Mouse (Mus musculus): ENCODE data around the gene Chrm5.
"Not testable (repeated sequence)": the region's sequence is repeated elsewhere in the genome, so short reads cannot be mapped to it uniquely, and the experiment has no call there.

The Chrm5 gene

DNA sequence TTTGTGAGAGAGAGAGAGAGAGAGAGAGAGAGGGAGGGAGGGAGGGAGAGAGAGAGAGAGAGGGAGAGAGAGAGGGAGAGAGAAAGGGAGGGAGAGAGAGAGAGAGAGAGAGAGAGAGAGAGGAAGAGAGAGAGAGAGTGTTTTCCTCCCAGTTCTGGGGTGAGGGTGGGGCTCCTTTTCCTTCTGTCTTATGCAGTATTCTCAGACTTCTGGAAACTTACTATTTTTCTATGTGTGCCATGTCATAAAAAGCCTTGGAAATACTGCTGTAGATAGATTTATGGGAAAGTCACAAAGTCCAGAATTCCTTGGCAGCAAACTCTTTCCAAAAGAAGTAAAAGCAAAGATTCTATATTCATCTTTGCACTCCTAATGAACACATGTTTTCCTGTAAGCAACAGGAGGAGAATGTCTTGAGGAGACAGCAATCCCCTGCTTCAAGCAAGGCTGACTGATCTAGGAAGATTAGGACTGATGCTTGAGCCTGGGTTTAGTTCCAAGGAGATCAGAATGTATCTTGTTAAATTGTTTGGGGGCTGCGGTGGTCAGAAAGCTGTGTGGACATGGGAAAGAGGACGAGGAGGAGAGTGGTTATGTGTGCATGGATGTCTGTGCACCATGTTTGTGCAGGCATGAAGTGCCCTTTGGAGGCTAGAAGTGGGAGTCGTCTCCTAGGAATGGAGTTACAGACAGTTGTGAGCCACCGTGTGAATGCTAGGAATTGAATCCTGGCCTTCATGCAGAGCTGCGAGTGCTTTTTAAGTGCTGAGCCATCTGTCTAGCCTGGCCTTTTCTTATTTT, 2.2 kb upstream of the Chrm5 start:
- DNase-seq (ENCODE audit: low read depth, low spot score), result no peak

DNA sequence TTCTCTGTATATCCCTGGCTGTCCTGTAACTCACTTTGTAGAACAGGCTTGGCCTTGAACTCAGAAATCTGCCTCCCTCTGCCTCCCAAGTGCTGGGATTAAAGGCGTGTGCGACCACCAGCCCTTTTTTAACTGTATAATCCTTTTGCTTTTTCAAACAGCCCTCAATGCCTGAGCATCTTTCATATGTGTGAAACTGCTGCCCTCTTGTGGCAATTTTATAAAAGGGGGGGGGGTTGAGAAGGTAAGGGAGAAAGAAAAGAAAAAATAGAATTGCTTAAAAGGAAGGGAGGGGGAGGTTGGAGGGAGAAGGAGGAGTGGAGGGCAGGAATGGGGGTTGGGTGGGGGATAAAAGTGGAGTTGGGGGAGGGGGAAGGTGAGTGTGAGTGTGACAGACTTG, 995 bp upstream of the Chrm5 start:
- peak; percentile 77 for DNase-seq (ENCODE audit: low read depth, low spot score)

DNA sequence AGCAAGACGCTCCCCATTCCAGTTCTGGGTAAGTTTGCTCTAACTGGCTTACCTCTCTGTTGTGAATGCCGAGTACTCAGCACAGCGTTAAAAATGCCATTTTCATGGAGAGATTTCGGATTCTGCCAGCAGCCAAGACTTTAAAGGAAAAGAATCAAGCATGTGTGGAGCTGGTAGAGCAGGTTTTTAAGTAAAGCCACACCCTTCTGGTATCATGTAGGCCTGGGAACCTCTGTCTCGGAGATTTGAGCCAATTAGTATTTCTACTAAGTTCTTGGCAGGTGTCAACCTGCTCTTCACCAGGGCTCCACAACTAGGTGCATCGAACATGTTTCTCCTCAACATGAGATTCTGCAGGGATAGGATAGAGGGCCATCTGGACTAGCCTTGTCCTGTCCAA, 4.0 kb downstream of the Chrm5 start:
- no peak for DNase-seq (ENCODE audit: low read depth, low spot score)

DNA sequence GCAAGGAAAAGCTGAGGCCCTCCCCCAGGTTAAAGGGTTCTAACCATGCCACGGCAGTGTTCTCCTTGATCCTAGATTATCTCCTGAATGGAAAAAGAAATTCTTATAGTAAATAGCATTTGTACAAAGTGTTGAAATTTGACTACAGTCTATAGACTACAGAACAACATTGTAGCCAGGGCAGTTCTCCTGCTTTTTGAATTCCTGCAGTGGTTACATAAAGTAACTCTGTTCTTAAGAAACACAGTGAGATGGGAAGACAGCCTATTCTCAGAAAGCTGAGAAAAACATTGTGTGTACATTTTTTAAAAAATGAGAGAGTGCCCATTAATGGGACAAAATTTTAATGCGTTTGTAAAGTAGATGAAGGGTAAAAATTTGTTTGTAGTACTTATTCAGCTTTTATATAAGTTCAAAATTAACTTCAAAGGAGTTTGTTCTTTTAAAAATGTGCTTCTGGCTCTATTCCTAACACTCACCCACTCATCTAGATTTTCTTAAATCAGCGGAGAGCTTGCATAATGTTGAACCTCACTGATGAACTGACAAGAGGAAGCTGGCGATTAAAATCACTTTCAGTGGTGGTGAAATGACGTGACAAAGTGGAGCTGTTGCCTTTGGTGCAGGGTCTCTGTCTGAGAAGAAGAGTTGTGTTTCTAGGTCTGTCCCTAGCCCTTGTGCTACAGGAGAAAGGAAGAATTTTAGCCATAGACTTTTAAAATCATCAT, 5.4 kb downstream of the Chrm5 start:
- DNase-seq (ENCODE audit: low read depth, low spot score), result no peak

DNA sequence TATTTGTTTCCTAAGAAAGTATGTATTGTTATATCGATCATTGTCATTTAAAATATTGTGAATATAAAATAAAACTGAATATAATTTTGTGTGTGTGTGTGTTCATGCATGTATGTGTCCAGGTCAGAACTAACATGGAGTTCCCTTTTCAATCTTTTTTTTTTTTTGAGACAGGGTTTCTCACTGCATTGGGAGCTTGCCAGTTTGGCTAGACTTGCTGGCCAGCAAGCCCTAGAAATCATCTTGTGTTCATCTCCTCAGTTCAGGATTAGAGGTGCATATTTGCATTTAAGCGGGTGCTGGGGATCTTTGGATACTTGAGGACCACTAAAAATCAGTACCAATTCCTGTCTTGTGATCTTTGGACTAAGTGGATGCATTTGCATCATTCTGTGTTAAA, 8.5 kb downstream of the Chrm5 start:
- DNase-seq (ENCODE audit: low read depth, low spot score), result no peak

DNA sequence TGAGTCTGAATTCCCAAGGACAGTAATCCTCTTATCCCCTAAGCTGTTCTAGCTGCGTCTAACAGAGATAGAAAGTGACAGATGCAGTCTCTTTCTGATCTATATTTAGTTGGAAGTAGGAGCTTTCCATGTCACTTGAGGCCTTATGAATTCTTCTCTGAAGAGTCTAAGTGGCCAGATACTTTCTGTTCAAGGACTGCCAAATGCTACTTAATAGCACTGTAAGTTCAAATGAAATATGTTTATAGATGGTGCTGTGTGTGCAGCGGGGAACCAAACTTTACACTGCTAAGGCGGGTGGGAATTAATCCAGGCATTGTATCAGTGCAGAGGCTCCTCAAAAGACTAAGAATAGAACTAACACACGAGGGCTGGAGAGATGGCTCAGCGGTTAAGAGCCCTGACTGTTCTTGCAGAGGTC, 9.6 kb downstream of the Chrm5 start:
- no peak for DNase-seq (ENCODE audit: low read depth, low spot score)

DNA sequence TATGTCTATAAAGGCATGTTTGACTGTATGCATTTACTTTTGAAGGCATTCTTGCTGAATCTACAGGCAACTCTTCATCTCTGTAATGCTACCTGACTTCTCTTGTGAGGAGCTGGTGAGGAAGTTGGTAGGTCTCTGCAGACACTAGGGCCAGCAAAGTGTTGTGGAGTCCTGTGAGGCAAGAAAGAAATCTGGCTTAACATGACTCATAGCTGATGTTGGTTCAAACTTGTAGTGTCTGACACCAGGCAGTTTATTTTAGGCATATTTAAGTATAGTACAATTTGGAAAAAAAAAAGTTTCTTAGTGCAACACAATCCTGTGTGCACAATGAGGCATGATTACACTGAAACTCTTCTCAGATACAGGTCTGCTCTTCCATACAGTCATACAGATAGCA, 11.0 kb downstream of the Chrm5 start:
- DNase-seq (ENCODE audit: low read depth, low spot score), result peak; percentile 27

DNA sequence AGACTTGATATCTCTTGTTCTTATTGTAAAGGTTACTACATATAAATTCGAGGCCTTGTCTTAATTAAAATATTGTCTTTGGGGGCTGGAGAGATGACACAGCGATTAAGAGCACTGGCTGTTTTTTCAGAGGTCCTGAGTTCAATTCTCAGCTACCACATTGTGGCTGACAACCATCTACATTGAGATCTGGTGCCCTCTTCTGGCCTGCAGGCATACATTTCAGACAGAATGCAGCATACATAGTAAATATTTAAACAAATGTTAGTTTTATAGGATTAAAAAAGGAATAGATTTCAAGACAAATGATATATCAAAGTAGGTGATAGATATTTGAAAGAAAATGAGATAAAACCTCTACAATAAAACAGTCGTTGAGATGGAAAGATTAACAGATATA, 20.0 kb downstream of the Chrm5 start:
- no peak for DNase-seq (ENCODE audit: low read depth, low spot score)

DNA sequence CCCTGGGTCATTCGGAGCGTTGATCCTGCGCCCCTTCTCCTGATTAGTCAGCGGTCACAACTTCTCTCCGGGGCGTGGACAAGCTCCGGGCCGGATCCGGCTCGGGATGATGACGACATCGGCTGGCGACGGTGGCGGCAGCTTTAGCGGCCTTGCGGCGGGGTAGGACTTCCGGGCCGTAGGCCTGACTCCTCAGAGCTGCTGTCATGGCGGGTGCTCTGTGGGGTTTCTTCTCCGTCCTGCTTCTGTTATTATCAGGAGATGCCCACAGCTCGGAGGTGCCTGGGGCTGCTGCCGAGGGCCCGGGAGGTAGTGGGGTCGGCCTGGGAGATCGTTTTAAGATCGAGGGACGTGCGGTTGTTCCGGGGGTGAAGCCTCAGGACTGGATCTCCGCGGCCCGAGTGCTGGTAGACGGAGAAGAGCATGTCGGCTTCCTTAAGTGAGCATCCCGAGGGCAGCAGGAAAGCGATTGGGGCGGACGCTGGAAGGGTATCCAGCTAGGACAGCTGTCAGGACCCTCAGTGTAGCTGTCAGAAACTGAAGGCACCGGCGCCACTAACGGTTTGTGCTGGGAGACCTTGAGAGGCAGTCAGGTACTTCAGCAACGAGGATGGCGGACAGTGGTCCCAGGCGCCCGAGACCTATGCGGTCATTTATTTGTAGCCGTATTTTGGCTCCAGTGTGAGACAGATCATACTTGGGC, 25.6 kb downstream of the Chrm5 start, which contains the start of gene Emc7:
Emc7 (plus strand) TSS at position 136 of the 703 bp plus-strand sequence.
- DNase-seq (ENCODE audit: low read depth, low spot score), result peak; percentile 94

DNA sequence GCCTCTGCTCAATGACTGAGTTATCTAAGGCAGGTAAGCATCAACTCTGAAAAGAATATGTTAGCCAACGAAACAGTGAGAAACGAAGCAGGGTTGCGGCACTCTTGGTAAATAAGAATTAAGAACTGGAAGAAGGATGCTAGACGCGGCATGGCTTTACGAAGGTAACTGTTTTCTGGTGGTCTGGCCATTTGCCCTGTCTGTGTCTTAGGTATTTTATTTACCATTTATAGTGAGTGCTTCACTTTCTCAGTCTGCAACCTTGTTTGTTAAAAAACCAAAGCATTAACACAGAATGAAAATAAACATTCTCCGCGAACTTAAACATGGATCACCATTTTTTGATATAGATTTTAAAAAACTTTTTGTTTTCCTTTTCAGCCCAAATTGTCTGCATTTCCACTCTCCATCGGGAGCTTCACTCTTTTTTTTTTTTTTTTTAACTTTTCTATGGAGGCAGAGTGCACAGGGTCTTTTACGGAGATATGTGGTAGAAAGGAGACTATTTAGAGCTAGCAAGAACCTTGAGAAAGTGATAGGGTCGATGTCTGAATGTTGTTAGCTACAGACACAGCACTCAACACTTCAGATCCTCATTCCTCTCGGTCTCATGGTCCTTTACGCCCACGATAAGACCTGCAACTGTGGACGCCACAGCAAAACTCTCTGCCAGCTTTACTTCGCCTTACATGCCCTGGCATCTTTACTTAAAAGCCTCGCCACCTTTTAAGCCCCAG, 26.3 kb downstream of the Chrm5 start:
- DNase-seq (ENCODE audit: low read depth, low spot score), result peak; percentile 39

DNA sequence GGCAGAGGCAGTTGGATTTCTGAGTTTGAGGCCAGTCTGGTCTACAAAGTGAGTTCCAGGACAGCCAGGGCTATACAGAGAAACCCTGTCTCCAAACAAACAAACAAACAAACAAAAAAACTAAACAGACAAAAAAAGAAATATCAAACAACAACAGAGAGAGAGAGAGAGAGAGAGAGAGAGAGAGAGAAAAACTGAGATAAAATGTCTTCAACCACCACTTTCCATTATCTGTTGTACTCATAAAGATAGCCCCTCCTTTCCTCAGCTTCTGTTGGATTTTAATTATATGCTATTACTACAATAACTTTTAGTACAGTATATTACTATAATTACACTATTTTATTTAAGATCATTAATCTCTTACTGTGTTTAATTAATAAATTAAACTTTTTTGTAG, 28.1 kb downstream of the Chrm5 start:
- not testable (repeated sequence) for DNase-seq (ENCODE audit: low read depth, low spot score)

DNA sequence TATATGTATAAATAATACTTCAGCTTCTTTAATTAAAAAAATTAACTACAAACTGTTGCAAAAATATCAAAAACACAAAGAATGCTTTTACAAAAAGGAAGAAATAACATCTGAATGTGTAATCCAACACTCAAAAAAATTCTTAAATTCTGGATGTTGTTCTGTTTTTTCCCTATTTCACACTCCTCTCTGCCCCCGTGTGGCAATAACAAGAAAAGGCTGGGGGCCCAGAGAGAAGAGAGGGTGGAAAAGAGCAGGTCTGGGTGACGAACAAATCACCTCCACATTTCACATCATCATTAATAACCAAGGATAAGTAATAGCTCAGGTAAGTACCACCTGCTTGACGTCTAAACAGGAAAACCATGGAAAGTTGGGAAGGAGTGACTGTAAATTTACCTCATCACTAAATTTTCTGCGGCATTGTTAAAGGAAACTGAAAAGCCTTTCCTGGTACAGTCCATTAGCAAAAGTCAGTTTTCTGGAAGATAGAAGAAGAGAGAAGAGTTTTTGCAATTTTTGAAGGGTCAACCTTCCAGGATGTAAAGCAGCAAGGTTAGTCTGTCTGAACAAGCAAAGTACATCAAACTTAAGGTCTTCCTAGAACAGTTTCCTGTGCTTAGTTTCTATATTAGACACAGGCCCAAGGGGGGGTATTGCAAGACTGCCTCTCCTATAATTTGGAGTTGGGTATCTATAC, 30.8 kb downstream of the Chrm5 start:
- peak; percentile 83 for DNase-seq (ENCODE audit: low read depth, low spot score)

DNA sequence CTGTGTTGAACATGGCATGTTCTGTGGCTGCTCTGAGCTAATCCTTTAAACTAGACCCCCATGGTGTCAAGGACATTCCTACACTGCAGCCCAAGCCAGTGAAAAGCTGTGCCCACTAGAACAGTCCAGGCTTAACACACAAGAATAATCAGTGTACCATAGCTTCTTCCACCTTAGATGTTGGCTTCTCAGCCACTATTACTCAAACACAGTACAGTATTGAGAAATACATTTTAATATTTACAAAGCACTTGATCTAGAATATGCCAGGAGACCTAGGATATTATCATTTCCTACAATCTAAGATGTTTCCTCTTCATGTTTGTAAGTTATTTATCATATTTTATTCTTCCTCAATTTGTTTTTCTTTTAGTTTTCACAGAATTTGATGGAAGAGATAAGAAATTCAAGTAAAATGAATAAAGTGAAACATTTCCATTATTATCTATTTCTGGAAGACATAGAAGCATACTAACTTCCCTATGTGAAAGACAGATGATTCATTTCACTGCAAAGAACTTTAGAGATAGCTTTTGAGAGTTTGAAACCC, 32.0 kb downstream of the Chrm5 start:
- DNase-seq (ENCODE audit: low read depth, low spot score), result no peak

DNA sequence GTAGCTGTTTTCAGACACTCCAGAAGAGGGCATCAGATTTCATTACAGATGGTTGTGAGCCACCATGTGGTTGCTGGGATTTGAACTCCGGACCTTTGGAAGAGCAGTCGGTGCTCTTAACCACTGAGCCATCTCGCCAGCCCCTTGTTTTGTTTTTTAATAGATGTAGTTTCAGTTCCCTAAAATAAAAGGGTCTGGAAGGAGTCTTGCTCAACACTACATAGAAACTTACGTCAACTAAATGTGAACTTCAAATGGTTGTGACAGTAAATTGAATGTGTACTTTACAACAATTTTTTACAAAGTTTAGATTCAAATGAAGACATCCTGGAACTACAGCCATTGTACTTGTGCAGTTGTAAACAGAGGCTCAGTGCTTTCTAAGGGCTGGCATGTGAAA, 32.5 kb downstream of the Chrm5 start:
- DNase-seq (ENCODE audit: low read depth, low spot score), result not testable (repeated sequence)

DNA sequence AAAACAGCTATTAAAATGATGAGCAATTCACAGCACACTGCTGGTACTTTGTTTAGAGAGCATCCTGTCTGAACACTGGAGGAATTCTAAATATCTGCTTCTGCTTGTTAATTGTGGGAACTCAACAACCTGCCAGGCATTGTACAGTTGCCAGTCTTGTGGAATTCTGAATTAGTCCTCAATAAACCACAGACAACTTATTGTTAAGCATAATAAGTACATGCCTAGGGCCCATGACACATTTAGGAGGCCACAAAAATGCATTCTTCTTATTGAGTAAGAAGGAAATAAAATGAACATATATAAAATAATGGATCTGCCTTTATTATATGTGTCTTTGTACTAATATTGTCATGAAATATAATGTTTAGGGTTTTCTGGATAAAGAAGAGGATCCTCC, 35.1 kb downstream of the Chrm5 start:
- DNase-seq (ENCODE audit: low read depth, low spot score), result peak; percentile 79

DNA sequence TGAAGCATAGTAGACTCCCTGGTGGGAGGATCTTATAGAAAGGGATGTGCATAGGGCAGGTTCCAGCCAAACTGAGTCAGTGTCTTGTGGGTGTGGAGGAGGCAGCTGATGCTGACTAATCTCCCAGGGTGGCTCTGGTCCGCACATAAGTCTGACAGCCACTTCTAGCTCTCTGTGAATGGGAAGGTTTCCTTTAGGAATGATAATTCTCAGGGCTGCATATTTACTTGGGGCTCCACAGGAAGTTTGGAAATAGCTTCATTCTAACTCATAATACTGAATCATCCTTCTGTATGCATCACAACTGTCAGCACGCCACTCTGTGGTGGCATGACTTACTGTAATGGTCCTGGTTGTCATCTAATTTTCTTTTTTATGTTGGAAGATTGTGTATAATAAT, 37.1 kb downstream of the Chrm5 start:
- peak; percentile 97 for DNase-seq (ENCODE audit: low read depth, low spot score)

DNA sequence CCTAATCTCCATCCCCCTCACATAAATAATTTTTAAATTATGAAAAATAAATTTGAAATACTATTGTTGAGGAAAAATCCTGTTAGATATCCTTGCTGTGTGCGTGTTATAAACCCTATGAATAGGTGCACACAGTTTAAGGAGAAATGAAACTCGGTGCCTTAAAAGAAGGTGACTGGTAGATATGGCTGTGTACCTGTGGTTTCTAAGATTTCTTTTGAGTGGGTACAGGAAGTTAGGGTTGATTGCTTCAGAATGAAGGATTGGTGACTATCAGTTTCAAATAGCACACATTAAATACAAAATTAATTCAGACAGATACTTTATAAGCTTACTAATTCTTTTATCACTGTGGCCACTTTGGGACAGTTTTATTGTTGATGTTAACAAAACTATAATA, 43.0 kb downstream of the Chrm5 start:
- no peak for DNase-seq (ENCODE audit: low read depth, low spot score)

DNA sequence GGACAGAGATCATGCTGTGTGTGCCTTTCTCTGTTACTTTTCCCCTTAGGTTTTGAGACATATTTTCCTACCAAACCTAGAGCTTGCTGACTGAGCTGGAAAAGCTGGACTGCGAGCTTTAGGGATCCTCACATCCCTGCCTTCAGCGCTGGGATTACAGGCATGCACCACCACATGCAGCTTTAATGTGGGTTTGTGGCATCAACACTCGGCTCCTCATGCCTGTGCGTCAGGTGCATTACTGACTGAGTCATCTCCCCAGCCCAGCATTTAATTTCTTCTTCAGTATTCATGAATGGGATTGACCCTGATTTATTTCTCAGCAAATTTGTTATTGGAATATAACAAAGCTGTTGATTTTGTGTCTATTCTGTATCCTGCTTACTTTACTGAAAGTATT, 44.3 kb downstream of the Chrm5 start:
- DNase-seq (ENCODE audit: low read depth, low spot score), result no peak

DNA sequence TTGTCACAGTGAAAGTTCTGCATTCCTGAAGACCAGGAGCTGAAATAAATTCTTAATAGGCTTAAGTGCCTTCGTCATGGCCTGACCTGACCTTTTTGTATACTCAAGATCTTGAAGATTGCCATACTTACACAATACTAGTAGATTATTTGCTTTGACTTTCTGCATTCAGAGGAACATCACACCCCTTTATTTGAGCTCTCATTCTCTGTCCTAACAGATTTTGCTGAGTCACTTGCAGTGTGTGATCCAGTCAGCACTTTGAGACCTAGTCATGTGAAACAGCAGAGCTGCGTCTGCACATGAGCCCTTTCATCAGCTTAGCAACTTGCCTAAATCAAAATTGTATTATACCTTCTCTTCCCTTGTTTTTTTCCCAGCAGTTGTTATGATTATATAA, 47.2 kb downstream of the Chrm5 start:
- DNase-seq (ENCODE audit: low read depth, low spot score), result peak; percentile 80

DNA sequence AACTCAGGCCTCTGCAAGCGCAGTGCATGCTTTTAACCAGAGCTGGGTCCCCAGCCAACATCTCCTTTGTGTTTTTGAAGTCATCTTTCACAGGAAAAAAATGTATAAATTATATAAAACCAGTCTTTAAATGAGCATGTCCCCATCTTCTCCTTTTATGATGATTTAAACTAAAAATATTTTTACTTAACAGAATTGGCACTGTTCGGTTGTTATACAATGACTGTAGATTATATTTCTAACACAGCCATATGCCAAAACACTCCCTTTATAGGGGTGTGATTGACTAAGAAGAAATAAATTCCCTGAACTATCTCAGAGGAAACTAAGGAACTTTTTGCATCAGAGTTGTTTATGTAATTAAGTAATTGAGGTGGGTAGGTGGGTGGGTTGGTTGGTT, 48.0 kb downstream of the Chrm5 start:
- no peak for DNase-seq (ENCODE audit: low read depth, low spot score)

DNA sequence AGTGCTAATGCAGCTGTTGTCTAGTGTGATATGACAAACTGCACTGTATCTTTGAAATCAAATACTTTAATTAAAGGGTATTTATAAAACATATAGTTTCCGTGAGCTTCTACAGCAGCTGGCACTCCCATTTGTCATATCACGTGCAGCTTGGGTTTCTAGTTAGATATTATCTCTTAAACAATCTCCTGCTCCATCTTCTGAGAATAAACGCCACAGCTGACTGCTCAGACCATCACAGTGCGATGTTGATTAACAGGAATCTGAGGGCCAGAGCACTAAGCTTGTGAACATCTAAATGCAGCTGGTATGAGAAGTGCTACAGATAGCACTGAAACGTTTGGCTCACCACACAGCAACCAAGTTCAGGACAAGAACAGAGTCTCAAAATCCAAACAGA, 50.2 kb downstream of the Chrm5 start:
- DNase-seq (ENCODE audit: low read depth, low spot score), result no peak

Data from 3T3-L1 (cell line).